Mouse (Mus musculus): Measurements from ENCODE around the gene Vnn1. TPM values are rescaled to one million over a fixed set of nuclear protein-coding genes. Genes with fewer than 3 reads are reported as not detected.
A peak's percentile ranks its signal among the peaks of the same experiment; 100 is the strongest.

Vnn1 gene
- 2.2 and 3.5 TPM in 2 replicates for polyA plus RNA-seq (2016; fragmentation: Nextera tagmentation; extraction: Ambion mirVana)

- Histone ChIP-seq H3K9me3 (replicated peaks) (no peaks in the 10 kb centered on the region), H3K4me1 (peaks cover 4% of the 10 kb centered on the region; the same call in 1 of the 2 replicates), H3K27ac (replicated peaks) (no peak within 1 kb of the TSS), H3K4me3 (peak within 1 kb of the TSS; percentile 24), H3K27me3 (ENCODE audit: low read depth, poor library complexity, severe bottlenecking) (no peaks in the 10 kb centered on the region), H3K36me3 (no peaks in the 10 kb centered on the region)
- no peak for DNase-seq (ENCODE audit: low spot score)
- 40% methylated on average over 21 of the region's 21 CpGs for WGBS
Measured at GRCm38 (mm10) chr10:23894601-23895349, at the start of gene Vnn1. TSS of gene Vnn1 (plus strand) at chr10:23894688.

- no peak within 1 kb of the TSS for H3K27ac ChIP-seq (replicated peaks)
- H3K4me3 ChIP-seq: no peak within 1 kb of the TSS
- no peaks in the 10 kb centered on the region for H3K36me3 ChIP-seq
- no peak for DNase-seq (ENCODE audit: low spot score)
- H3K27me3 ChIP-seq (ENCODE audit: low read depth, poor library complexity, severe bottlenecking): no peaks in the 10 kb centered on the region
- no peaks in the 10 kb centered on the region for H3K9me3 ChIP-seq (replicated peaks)
- 87% methylated on average over 4 of the region's 4 CpGs for WGBS
- H3K4me1 ChIP-seq: no peaks in the 10 kb centered on the region
Measured at GRCm38 (mm10) chr10:23851228-23851912, 43.1 kb upstream of the Vnn1 start, which contains the start of gene Vnn3. TSS of gene Vnn3 (plus strand) at chr10:23851462.

GRCm38 (mm10) chr10:23852096-23852495, 42.4 kb upstream of the Vnn1 start:
- DNase-seq (ENCODE audit: low spot score): no peak
- no peak overlapping the region for H3K4me3 ChIP-seq
- H3K4me1 ChIP-seq: no peaks in the 10 kb centered on the region
- no peaks in the 10 kb centered on the region for H3K27me3 ChIP-seq (ENCODE audit: low read depth, poor library complexity, severe bottlenecking)
- WGBS: 88% methylated on average over 2 of the region's 2 CpGs
- H3K36me3 ChIP-seq: no peaks in the 10 kb centered on the region
- H3K9me3 ChIP-seq (replicated peaks): no peaks in the 10 kb centered on the region
- H3K27ac ChIP-seq (replicated peaks): no peak overlapping the region

- H3K27ac ChIP-seq (replicated peaks): no peak overlapping the region
- peaks cover 12% of the 10 kb centered on the region for H3K9me3 ChIP-seq (replicated peaks)
- H3K27me3 ChIP-seq (ENCODE audit: low read depth, poor library complexity, severe bottlenecking): no peaks in the 10 kb centered on the region
- no peaks in the 10 kb centered on the region for H3K36me3 ChIP-seq
- 85% methylated on average over 9 of the region's 9 CpGs for WGBS
- no peaks in the 10 kb centered on the region for H3K4me1 ChIP-seq
- DNase-seq (ENCODE audit: low spot score): no peak
- no peak overlapping the region for H3K4me3 ChIP-seq
Measured at GRCm38 (mm10) chr10:23864362-23865312, 29.9 kb upstream of the Vnn1 start.

- Histone ChIP-seq H3K9me3 (replicated peaks) (no peaks in the 10 kb centered on the region; the same call in 1 of the 2 replicates), H3K36me3 (no peaks in the 10 kb centered on the region), H3K4me3 (no peak overlapping the region), H3K27ac (replicated peaks) (no peak overlapping the region), H3K4me1 (no peaks in the 10 kb centered on the region), H3K27me3 (ENCODE audit: low read depth, poor library complexity, severe bottlenecking) (no peaks in the 10 kb centered on the region)
- WGBS: 85% methylated on average over 6 of the region's 6 CpGs
- no peak for DNase-seq (ENCODE audit: low spot score)
Measured at GRCm38 (mm10) chr10:23880695-23881094, 13.8 kb upstream of the Vnn1 start.

- H3K27ac ChIP-seq (replicated peaks): no peak overlapping the region
- WGBS: 92% methylated on average over 1 of the region's 1 CpGs
- no peak overlapping the region for H3K4me3 ChIP-seq
- no peaks in the 10 kb centered on the region for H3K4me1 ChIP-seq
- no peaks in the 10 kb centered on the region for H3K9me3 ChIP-seq (replicated peaks)
- no peaks in the 10 kb centered on the region for H3K36me3 ChIP-seq
- no peaks in the 10 kb centered on the region for H3K27me3 ChIP-seq (ENCODE audit: low read depth, poor library complexity, severe bottlenecking)
- DNase-seq (ENCODE audit: low spot score): no peak
Measured at GRCm38 (mm10) chr10:23884910-23885309, 9.6 kb upstream of the Vnn1 start.

- Histone ChIP-seq H3K4me3 (no peak overlapping the region), H3K27me3 (ENCODE audit: low read depth, poor library complexity, severe bottlenecking) (no peaks in the 10 kb centered on the region), H3K4me1 (no peaks in the 10 kb centered on the region), H3K9me3 (replicated peaks) (no peaks in the 10 kb centered on the region), H3K36me3 (no peaks in the 10 kb centered on the region), H3K27ac (replicated peaks) (no peak overlapping the region)
- DNase-seq (ENCODE audit: low spot score): no peak
- WGBS: 76% methylated on average over 3 of the region's 3 CpGs
Measured at GRCm38 (mm10) chr10:23886060-23886459, 8.4 kb upstream of the Vnn1 start.

- WGBS: 98% methylated on average over 1 of the region's 1 CpGs
- Histone ChIP-seq H3K9me3 (replicated peaks) (no peaks in the 10 kb centered on the region), H3K36me3 (no peaks in the 10 kb centered on the region), H3K4me3 (no peak overlapping the region), H3K27me3 (ENCODE audit: low read depth, poor library complexity, severe bottlenecking) (no peaks in the 10 kb centered on the region), H3K27ac (replicated peaks) (no peak overlapping the region), H3K4me1 (peaks cover 4% of the 10 kb centered on the region; the same call in 1 of the 2 replicates)
- no peak for DNase-seq (ENCODE audit: low spot score)
Measured at GRCm38 (mm10) chr10:23892987-23893386, 1.5 kb upstream of the Vnn1 start.

GRCm38 (mm10) chr10:23895376-23895775, 888 bp downstream of the Vnn1 start:
- no peaks in the 10 kb centered on the region for H3K36me3 ChIP-seq
- no peak overlapping the region for H3K27ac ChIP-seq (replicated peaks)
- WGBS: 78% methylated on average over 7 of the region's 7 CpGs
- no peaks in the 10 kb centered on the region for H3K27me3 ChIP-seq (ENCODE audit: low read depth, poor library complexity, severe bottlenecking)
- H3K9me3 ChIP-seq (replicated peaks): no peaks in the 10 kb centered on the region
- peaks cover 4% of the 10 kb centered on the region; the same call in 1 of the 2 replicates for H3K4me1 ChIP-seq
- DNase-seq (ENCODE audit: low spot score): no peak
- H3K4me3 ChIP-seq: no peak overlapping the region

- Histone ChIP-seq H3K36me3 (no peaks in the 10 kb centered on the region), H3K4me3 (no peak overlapping the region), H3K27me3 (ENCODE audit: low read depth, poor library complexity, severe bottlenecking) (no peaks in the 10 kb centered on the region), H3K9me3 (replicated peaks) (no peaks in the 10 kb centered on the region), H3K27ac (replicated peaks) (peak overlapping the region; percentile 42; the same call in 1 of the 2 replicates), H3K4me1 (peaks cover 12% of the 10 kb centered on the region)
- DNase-seq (ENCODE audit: low spot score): no peak
- WGBS: 42% methylated on average over 3 of the region's 3 CpGs
Measured at GRCm38 (mm10) chr10:23901119-23901518, 6.6 kb downstream of the Vnn1 start.

- Histone ChIP-seq H3K9me3 (replicated peaks) (no peaks in the 10 kb centered on the region), H3K36me3 (no peaks in the 10 kb centered on the region), H3K4me1 (peaks cover 10% of the 10 kb centered on the region), H3K27ac (replicated peaks) (no peak overlapping the region), H3K27me3 (ENCODE audit: low read depth, poor library complexity, severe bottlenecking) (no peaks in the 10 kb centered on the region), H3K4me3 (no peak overlapping the region)
- 92% methylated on average over 1 of the region's 1 CpGs for WGBS
- DNase-seq (ENCODE audit: low spot score): no peak
Measured at GRCm38 (mm10) chr10:23905661-23906060, 11.2 kb downstream of the Vnn1 start.

- Histone ChIP-seq H3K9me3 (replicated peaks) (no peaks in the 10 kb centered on the region), H3K4me1 (no peaks in the 10 kb centered on the region), H3K36me3 (no peaks in the 10 kb centered on the region), H3K27me3 (ENCODE audit: low read depth, poor library complexity, severe bottlenecking) (no peaks in the 10 kb centered on the region), H3K27ac (replicated peaks) (no peak within 1 kb of the TSS), H3K4me3 (no peak within 1 kb of the TSS)
- DNase-seq (ENCODE audit: low spot score): no peak
- WGBS: 94% methylated on average over 4 of the region's 4 CpGs
Measured at GRCm38 (mm10) chr10:23920056-23920455, 25.6 kb downstream of the Vnn1 start, which contains the start of gene Taar1. TSS of gene Taar1 (plus strand) at chr10:23920356.

Data from midbrain, embryonic 10.5 days (tissue).